Mouse (Mus musculus) ES-CJ7 (cell line): ENCODE results near the gene Sspo.
A peak's percentile ranks its signal among the peaks of the same experiment; 100 is the strongest.

Experiments
- DNase-seq: peaks from one replicate; pipeline ENCODE4 v3.0.0; 2011; ENCODE audit warnings: low read depth, low spot score

Sspo gene

DNA sequence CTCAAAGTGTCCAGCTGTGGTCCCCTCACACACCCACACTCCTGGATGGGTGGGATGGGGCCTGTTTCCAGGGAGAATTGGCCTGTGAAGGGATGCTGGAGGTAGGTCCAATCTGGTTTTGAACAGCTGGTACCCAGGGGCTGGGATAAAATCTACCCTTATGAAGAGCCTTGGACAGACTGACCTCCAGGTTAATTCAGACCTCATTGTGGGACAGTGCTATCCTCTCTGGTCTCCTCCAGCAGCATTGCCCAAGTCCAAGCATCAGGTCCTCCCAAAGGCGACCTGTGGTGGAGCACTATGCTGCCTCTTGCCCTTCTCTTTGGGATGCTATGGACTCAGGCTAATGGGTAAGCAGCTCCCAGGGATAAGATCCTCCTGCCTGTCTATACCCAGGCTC lies at the start of gene Sspo:
Sspo (plus strand) TSS at position 301 of the 400 bp plus-strand sequence.
- DNase-seq: no peak

DNA sequence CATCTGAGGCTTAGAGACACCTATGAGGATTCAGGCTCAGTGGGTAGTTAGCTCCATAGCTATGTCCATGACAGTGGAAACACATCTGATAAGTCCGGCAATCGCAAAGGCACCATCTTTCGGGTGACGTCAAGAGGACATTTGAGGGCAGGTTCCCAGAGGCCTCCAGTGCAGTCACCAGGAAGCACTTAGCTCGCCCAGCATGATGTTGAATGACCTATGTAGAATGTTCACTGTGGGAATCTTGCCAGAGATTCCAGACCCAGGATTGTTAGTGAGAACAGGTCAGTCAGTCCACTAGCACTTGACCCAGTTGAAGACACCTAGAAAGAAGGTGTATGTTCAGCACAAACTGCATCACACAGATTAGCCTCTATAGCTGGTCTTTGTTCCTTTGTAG lies 48.1 kb upstream of the Sspo start:
- DNase-seq: no peak

DNA sequence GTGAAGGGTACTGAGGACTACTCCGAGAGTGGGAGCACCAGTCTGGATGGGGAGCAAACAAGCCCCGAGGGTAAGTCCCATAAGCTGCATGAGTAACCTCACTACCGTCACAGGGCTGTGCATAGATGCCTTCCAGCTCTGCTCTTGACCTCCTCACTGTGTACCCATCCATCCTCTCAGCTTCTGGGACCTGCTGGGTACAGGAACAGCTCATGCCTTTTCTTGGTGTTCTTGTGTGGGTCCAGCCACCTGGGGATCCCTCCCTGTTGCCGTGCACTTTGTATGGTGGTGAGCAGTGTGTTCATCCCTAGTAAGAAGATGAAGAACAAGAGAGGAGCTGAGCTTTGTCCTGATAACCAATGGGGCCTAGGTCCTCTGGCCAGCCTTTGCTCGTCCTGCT lies 44.0 kb upstream of the Sspo start:
- DNase-seq: no peak

DNA sequence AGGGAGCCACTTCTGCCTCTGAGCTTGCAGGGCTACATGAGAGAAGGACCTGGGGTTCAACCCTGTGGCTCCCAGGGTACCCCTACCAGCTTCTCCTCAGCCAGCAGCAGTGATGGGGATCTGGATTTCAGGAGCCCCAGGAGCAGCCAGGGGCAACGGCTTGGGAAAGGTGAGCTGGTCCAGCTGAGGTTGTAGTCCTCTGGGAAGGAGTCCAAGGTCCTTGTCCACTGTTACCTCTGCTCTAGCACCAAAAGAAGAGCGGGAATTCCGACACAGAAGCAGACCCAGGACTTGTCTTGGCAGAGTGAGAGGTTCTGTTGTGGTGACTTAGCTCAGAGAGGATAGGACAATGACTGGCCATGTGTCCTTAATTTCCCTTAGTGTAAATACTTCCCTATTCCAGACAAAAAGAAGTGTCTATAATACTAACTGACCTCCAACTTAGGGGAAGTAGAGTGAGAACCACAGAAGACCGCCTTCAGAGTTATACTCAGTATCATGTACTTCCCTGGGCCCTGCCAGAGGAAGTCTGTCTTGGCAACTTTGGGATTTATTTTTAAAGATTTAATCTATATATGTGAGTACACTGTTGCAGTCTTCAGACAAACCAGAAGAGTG lies 38.2 kb upstream of the Sspo start:
- no peak for DNase-seq

DNA sequence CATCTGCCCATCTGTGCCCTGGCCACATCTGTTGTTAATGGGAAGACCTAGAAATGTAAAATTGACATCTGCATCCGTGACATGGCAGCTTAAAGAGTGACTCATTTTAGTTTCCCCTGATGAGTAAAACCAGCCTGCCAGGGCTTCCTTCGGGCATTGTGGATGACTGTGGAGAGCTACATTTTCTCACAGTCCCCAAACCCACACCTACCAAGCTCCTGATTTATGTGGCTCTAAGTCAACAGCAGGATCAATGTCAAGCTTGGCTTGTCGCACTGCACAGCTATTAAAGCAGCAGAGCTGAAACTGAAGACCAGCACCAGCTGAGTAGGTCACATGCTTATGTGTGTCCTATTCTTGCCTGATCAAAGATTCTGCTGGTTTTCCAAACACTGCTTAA lies 37.5 kb upstream of the Sspo start:
- DNase-seq: no peak

DNA sequence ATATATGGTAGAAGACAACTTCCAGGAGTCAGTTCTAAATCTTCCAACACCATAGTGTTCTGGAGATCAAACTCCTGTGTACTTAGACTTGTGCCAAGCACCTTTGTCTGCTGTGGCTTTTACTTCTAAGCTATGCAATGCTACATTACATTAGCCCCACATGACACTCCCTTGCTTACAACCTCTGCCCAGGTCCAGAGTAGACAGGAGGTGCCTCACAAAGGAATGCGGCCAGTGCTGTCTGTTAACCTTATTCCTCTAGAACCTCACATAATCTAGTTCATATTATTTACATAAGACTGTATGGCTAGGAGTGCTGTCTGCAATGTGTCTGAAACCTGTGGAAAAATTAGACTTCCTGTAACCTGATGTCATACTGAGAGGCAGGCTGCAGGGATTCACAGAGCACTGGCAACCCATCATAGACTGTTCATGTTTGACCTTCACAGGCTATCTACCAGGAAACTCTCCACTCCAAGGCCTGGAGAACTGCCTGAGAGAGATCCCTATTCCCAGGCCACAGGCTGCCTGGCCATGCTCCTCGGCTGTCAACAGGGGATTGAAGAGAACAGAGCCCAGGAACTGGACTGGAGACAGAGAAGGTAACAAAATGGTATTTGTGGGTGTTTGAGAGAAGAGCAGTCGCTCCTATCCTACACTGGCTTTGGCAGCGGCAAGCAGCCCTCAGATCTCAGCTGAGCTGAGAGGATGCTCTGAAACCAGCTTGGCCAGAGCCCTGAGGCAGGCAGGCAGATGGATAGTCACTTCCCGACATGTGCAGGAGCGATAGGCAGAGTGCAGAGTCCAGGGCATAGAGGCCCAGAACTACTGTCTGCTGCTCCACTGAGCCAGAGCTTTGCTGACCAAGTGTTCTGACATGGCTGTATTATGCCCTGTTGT lies 36.6 kb upstream of the Sspo start:
- no peak for DNase-seq

DNA sequence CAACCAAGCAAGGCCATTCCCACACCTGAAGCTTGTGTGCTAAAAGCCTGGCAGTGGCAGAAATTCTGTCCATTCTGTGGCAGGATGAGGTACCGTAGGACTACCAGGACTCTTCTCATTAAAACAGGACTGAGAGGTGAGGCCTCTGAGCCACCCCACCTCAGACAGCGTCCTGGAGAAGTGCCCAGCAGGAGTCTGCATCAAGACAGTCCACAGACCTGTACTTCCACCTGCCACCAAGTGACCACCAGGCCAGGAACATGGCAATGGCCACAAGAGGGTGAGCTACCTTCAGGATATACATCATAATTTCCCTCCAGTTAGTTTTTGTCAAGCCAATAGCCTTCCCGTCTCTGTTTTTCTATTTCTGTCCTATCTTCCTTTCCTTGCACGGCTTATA lies 35.9 kb upstream of the Sspo start:
- DNase-seq: no peak

DNA sequence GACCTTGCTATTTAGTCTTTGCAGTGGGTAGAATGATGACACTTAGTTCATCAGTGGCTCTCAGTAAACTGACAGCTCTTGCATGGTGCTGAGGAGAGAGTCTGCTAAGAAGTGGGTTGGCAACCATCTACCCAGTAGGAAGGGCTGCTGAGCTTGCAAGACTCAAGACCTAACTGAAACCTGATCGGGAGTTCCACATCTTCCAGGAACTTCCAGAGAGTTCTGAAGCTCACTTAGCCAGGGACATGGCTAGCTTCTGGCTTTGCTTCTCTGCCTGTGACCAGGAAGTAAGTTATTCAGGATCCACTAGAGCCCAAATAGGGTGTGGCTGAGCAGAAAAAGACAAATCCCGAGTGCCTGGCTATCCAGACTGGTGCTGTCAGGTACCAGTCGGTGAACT lies 35.4 kb upstream of the Sspo start:
- DNase-seq: no peak

DNA sequence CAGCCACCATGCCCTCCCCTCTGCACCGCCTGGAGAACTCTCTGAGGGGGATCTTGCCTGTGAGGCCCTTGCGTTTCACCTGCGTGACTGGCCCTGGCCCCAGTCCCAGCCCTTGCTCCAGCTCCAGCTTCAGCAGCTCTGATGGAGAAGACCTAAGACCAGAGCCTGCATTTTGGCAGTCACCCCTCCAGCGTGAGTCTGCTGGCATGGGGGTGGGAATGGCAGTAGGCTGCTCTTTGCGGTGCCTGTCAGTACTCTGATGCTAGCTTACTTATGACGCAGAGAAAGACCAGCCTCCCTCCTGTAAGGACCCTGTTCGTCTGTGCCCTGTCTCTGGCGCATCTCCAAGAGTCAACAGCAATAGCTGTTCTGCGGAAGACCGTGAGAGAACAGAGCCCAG lies 34.9 kb upstream of the Sspo start:
- DNase-seq: no peak

DNA sequence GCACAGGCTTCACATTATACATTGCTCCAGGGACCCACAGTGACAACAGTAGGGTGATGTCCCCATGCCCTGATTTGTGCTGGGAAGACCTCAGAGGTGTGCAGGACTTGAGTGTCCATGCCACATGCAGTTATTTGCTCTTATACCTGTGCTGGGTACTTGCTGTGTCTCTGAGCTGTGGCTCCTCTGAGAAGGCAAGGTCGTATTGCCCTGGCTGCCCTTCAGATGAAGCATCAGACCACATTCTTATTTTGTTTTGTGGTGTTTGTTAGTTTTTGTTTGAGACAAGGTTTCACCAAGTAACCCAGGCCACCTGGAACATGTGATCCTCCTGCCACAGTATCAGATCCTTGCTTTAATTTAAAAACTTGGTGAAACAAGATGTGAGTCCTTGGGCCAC lies 33.1 kb upstream of the Sspo start:
- DNase-seq: no peak

DNA sequence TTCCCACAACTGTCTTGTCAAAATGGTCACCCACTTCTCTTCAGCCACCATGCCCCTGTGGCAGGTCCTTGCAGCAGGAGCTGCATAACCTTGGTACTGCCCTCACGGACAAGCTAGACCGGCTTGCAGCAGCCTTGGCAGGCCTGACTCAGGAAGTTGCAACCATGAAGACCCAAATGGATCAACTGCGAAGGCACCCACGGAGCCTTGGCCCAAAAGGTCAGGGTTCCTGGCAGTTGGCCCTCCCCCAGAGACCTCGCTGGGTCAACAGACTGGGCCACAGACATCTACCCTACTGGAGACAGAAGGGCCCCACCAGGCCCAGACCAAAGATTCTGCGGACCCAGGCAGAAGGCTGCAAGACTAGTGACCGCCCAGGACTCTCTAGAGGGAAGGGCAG lies 32.4 kb upstream of the Sspo start:
- DNase-seq: no peak

DNA sequence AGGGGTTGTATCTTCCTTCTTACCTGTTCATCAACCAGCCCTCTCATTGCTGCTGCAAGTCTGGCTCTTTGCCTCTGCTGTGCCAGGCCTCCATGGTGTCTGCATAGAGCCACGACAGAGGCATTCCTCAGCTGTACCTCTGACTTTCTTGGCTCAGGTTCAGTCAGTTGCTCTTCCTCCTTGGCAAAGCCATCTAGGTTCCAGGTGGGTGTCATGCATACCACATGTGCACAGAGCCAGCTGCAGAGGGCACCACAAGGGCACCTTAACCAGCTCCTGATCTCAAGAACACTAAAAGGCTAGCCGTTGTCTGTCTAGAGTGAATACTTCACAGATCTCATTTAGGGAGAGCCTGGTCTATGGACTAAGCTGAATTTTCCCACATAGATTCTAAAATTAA lies 31.5 kb upstream of the Sspo start:
- no peak for DNase-seq

DNA sequence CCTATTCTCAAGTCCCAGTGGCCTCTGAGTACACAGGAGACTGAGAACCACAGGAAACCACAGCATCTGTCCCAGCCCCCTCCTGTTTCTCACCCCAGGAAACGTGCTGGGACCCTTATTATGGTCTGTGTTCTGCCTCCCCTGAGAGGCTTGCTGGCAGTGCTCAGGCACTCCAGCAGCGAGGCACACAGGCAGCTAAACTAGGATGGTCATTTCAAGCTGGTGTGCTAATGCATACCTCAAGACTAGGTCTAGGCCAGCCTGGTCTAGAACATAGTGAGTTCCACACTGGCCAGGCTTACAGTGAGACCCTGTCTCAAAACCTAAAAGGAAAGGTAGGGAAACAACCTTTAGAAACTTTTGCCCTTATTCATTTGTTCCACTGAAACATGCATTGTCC lies 27.4 kb upstream of the Sspo start:
- no peak for DNase-seq

DNA sequence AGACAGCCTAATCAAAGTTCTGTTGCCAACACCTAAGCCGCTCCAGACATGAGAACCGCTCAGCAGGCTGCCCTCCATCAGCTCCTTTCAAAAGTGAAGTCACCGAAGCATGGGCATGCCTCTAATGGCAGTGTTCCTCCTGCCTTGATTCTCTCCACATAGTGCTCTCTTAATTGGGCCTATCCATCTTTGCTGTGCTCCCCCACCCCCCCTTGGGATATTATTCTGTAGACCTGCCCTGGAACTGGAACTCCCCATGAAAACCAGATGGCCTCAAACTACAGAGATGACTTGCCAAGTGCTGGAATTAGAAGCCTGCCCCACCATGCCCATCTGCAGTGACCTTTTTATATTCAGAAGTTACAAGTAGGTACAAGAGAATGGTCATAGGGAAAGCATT lies 24.7 kb upstream of the Sspo start:
- no peak for DNase-seq

DNA sequence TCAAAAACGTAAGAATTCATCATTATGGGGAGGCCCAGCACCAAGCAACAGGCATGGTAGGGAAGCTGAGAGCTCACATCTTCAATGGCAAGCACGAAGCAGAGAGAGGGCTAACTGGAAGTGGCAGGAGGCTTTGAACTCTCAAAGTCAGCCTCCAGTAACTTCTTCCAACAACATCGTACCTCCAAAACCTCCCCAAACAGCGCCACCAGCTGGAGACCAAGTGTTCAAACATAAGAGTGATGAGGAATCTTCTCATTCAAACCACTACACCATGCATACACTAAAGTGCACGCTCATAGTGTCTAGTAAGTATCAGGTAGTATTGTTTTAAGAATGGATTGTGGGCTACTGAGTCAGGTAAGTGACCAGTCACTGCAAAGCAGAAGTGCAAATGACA lies 24.0 kb upstream of the Sspo start:
- DNase-seq: peak; percentile 50

DNA sequence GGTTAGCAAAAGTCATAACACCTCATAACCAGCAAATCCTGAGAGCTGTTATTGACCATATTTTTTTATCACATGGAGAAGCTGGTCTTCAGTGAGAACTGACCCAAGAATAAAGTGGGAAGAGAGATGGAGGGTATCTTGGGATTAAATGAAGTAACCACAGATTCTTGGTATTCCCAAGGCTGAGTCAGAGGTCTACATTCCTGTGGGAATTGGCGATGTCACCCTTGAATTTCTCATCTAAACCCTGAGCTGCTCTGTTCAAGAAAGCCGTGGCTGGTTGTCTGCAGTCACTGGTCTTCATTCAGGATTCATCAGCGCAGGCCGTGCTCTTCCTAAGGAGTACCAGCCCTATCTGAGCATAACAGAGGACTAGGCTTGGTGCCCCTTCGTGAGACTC lies 21.1 kb upstream of the Sspo start:
- no peak for DNase-seq

DNA sequence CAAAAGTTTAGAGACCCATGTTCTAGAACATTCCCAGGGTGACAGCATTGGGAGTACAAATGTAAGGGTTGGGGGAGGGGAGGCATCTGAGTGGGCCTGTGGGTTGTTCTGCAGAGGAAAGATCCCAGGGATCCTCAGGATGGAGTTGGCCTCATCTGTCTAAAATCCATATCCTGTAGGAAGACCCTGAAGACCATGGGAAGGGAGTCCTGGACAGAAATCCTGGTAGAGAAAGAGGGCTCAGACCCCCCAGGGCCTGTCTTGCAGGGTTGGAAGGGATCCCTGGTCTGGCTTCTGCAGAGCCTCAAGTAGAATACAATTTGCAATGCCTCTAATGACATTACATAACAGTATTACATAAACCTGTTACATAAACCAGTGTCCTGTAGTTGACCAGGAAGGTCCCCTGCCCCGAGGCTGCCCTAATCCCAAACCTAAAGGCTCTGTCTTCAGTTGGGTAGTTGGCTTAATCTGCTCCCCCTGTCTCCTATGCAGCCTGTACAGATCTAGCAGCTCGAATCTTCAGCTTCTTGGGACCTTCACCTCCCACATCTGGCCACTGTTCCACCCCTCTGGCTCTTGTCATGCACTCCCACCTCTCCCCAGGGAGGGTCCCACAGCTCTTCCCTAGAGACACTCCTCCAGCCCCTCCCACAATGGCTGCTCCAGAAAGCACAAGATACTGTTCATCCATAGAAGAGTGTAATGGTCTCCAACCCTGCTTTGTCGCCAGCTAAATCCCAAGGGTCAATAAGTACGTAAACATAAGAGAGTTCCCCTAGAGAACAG lies 19.1 kb upstream of the Sspo start:
- DNase-seq: no peak

DNA sequence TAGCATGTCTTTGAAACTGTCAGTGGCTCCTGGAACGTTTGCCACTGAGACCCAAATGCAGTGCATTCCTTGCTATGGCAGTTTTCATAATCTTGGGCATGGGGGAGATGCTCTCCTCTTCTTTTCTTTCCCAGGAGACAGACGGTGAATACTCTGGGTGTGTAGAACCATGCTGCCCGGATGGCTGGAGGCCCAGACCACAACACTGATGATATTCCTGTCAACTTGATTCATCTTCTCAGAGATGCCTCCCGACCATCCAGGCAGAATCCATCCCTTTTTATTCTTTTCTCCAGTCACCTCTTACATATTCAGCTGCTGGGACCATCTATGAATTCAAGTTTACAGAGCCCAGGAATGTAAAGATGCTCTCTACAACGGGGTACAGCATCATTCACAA lies 17.3 kb upstream of the Sspo start:
- no peak for DNase-seq

DNA sequence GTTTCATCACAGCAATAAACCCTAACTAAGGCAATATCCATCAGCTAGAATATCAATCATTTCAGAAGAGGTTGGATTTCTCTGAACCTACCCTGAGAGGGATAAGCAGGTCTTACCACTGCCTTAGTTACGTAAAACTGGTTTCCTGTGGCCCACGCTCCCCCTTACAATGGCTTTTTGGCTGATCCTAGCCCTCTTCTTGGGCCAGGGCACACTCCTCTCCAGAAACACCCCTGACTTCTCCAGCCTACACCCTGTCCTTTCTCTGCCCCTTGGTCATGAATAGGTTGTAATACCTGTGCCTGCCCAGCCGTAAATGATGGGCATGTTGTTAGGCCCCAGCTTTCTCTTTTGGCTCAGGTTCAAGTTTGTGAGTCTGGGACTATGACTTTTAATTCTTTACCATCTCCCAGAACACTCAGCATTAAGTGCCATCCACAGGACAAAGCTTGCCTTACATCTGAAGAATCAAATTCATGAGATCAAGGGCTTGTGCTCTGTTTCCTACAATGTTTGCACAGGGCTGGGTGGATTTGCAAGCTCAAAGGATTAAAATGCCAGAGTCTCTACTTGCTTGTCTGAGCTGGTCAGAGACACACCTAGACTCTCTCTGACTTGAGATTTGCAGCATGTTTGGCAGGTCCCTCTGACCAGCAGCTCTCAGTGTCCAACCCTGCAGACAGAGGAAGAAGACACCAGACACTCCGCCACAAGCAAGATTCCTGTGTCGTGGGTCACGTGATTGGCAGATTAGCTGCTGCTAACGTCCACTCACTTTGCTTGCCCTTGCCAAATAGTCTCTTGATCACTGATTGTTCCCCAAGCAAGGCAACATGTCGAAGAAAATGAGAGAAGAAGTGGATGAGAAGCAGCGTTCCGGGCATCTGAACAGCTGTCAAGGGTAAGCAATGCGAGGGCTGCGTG lies 14.9 kb upstream of the Sspo start:
- no peak for DNase-seq

DNA sequence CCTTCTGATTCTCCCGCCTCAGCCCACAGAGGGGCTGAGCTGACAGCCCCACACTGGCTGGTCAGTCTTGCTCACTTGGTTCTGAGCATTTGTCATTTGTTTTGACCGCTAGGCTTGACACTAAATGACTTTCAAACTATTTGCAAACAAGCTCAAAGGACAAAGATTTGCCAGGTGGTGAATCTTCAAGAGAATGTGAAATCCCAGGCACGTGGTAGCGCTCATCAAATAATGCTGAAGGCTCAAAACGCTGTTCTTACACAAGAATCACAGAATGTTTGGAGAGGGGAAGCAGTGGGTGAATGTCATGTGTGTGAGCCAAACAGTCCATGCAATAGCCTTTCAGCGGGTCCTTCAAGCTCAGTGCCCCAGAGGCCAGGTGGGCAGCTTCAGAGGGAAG lies 13.4 kb upstream of the Sspo start:
- no peak for DNase-seq

DNA sequence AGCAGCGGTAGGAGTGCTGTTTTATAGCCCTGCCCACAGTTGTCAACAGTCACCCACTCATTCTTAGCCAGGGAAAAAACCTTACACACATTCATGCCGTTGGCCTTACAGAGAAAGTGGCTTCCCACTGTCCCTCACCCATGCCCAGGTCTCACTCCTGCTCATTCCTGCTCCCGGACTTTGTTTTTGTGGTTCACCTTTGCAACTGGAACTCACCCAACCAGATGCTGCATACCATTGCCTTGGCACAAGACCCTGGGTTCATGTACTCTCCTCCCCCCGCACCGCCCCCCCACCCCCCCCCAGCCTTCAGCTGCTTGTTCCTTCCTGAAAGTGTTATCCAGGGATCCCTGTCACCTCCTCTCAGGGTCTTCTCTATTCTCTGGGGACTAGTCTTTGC lies 12.9 kb upstream of the Sspo start:
- no peak for DNase-seq
